Mouse (Mus musculus): ENCODE measurements around the gene Sfswap.
A peak's percentile ranks its signal among the peaks of the same experiment; 100 is the strongest.
"Not testable (repeated sequence)": the region's sequence is repeated elsewhere in the genome, so short reads cannot be mapped to it uniquely, and the experiment has no call there.

Gene Sfswap

GRCm38 (mm10) chr5:129590915-129591314, 89.9 kb downstream of the Sfswap start:
- DNase-seq = peak; percentile 49 to 64

GRCm38 (mm10) chr5:129594116-129595114, 93.4 kb downstream of the Sfswap start:
- DNase-seq = peak; percentile 90 to 95

- DNase-seq = no peak
Observed at GRCm38 (mm10) chr5:129602071-129602487, 101.1 kb downstream of the Sfswap start.

- no peak for DNase-seq
Observed at GRCm38 (mm10) chr5:129607476-129607875, 106.5 kb downstream of the Sfswap start.

GRCm38 (mm10) chr5:129611060-129611459, 110.0 kb downstream of the Sfswap start:
- DNase-seq = peak; percentile 75 to 76

GRCm38 (mm10) chr5:129620600-129620999, 119.6 kb downstream of the Sfswap start:
- DNase-seq = not testable (repeated sequence)
